Comparison of ENCODE assay signal across 9 mouse cellular contexts in genomic region chr11:86653446-86653845, GRCm38 (mm10). TPM values are rescaled to one million over a fixed set of nuclear protein-coding genes. Genes with fewer than 3 reads are reported as not detected.
DNase-seq lines count a peak whose midpoint lies in the region; ATAC-seq and TF ChIP-seq lines count a peak whose summit lies in the region.
"Had no signal": no experiment of that assay in that cellular context is flagged by ENCODE, and none has a peak within 500 bp of the region (broad histone marks: within the 10 kb centered on the region; RNA-seq: fewer than 3 reads in every experiment).

No protein-coding gene starts in this region.

- no peak overlapping the region for H3K4me3 ChIP-seq in heart, embryonic 12.5 days
- no peak overlapping the region for H3K4me3 ChIP-seq in embryonic facial prominence, embryonic 10.5 days
- no peak overlapping the region for H3K4me3 ChIP-seq in intestine, postnatal 0 days (ENCODE audit: low read depth, low read length)
- H3K4me3 ChIP-seq: embryonic facial prominence, embryonic 12.5 days had no signal

- 30% methylated on average over 3 of the region's 3 CpGs for WGBS in heart, embryonic 12.5 days
- 45% methylated on average over 3 of the region's 3 CpGs for WGBS in embryonic facial prominence, embryonic 10.5 days
- 33% methylated on average over 3 of the region's 3 CpGs for WGBS in intestine, postnatal 0 days

- no peak overlapping the region for H3K27ac ChIP-seq in heart, embryonic 12.5 days (ENCODE audit: poor library complexity, severe bottlenecking)
- H3K27ac ChIP-seq in embryonic facial prominence, embryonic 10.5 days (replicated peaks): no peak overlapping the region
- H3K27ac ChIP-seq in intestine, postnatal 0 days (ENCODE audit: low read depth, low read length): no peak overlapping the region
- H3K27ac ChIP-seq: embryonic facial prominence, embryonic 12.5 days had no signal

- no peaks in the 10 kb centered on the region for H3K36me3 ChIP-seq in heart, embryonic 12.5 days
- 0 out of 2 replicates have a peak, but pooled peaks cover 5% of the 10 kb centered on the region for H3K36me3 ChIP-seq in embryonic facial prominence, embryonic 10.5 days (replicated peaks)
- H3K36me3 ChIP-seq in intestine, postnatal 0 days (ENCODE audit: control insufficient read depth, insufficient read depth): peaks cover 11% of the 10 kb centered on the region
- H3K36me3 ChIP-seq: embryonic facial prominence, embryonic 12.5 days had no signal

- no peak overlapping the region for H3K4me2 ChIP-seq in heart, embryonic 12.5 days
- H3K4me2 ChIP-seq in intestine, postnatal 0 days (replicated peaks; ENCODE audit: low read depth): no peak overlapping the region
- H3K4me2 ChIP-seq: embryonic facial prominence, embryonic 12.5 days had no signal

- no peaks in the 10 kb centered on the region for H3K27me3 ChIP-seq in heart, embryonic 12.5 days (replicated peaks)
- H3K27me3 ChIP-seq in embryonic facial prominence, embryonic 10.5 days (replicated peaks; ENCODE audit: low read depth, poor library complexity, severe bottlenecking): no peaks in the 10 kb centered on the region
- no peaks in the 10 kb centered on the region for H3K27me3 ChIP-seq in intestine, postnatal 0 days (replicated peaks; ENCODE audit: control insufficient read depth, insufficient read depth, low read length)
- H3K27me3 ChIP-seq: embryonic facial prominence, embryonic 12.5 days had no signal

- H3K4me1 ChIP-seq in heart, embryonic 12.5 days (replicated peaks): peaks cover 14% of the 10 kb centered on the region
- no peaks in the 10 kb centered on the region for H3K4me1 ChIP-seq in embryonic facial prominence, embryonic 10.5 days
- 0 out of 2 replicates have a peak, but pooled peaks cover 4% of the 10 kb centered on the region for H3K4me1 ChIP-seq in intestine, postnatal 0 days (replicated peaks; ENCODE audit: control insufficient read depth, insufficient read depth, low read length)
- H3K4me1 ChIP-seq: embryonic facial prominence, embryonic 12.5 days had no signal

- H3K9ac ChIP-seq in heart, embryonic 12.5 days: no peak overlapping the region
- H3K9ac ChIP-seq in intestine, postnatal 0 days (ENCODE audit: low read depth, low read length): no peak overlapping the region
- H3K9ac ChIP-seq: embryonic facial prominence, embryonic 12.5 days had no signal

- no peak for ATAC-seq in heart, embryonic 12.5 days (ENCODE audit: insufficient number of reproducible peaks, low FRiP score)
- peak; percentile 63 for ATAC-seq in activated CD4-positive, CD25-positive, alpha-beta regulatory T cell, adult 4 months
- no peak for ATAC-seq in intestine, postnatal 0 days

- DNase-seq in heart, adult 8-10 months (ENCODE audit: low spot score): peak; percentile 81
- DNase-seq in B cell, adult 2 months: peak; percentile 64 to 69
- peak; percentile 29 for DNase-seq in embryonic facial prominence, embryonic 10.5 days (ENCODE audit: low spot score)
- DNase-seq in lung, postnatal 10 days: peak; percentile 87
- peak; percentile 72 for DNase-seq in thymus, postnatal 0 days (ENCODE audit: low spot score)

- H3K9me3 ChIP-seq in heart, embryonic 12.5 days (replicated peaks): no peaks in the 10 kb centered on the region
- H3K9me3 ChIP-seq in embryonic facial prominence, embryonic 10.5 days: no peaks in the 10 kb centered on the region
- H3K9me3 ChIP-seq in intestine, postnatal 0 days (ENCODE audit: control insufficient read depth): no peaks in the 10 kb centered on the region
- H3K9me3 ChIP-seq: embryonic facial prominence, embryonic 12.5 days had no signal

- TF ChIP-seq CTCF in intestine, postnatal 0 days (IDR thresholded peaks at IDR 0.05; ENCODE audit: low read depth): peak; percentile 86

RNA-seq across cellular contexts. Expression of gene Vmp1, which starts 30.2 kb away (rescaled TPM):
- total RNA-seq in heart, adult 8-10 months (2022): 10 to 100 TPM; 60.2 to 77.1 (median 64.7) TPM
- polyA plus RNA-seq in heart, embryonic 12.5 days (2016; fragmentation: Nextera tagmentation; extraction: Ambion mirVana): 104 and 109 TPM in 2 replicates
- 100 to 1,000 TPM; 563 to 667 TPM for polyA plus RNA-seq in activated CD4-positive, CD25-positive, alpha-beta regulatory T cell, adult 4 months (2017; shearing (Covaris generic))
- polyA plus RNA-seq in embryonic facial prominence, embryonic 10.5 days (2016; fragmentation: Nextera tagmentation; extraction: Ambion mirVana): 84.9 and 89.9 TPM in 2 replicates
- polyA plus RNA-seq in intestine, postnatal 0 days (2015; fragmentation: Nextera tagmentation; extraction: Ambion mirVana): 387 and 408 TPM in 2 replicates
- polyA plus RNA-seq in thymus, postnatal 0 days (2015; fragmentation: Nextera tagmentation; extraction: Ambion mirVana): 107 and 109 TPM in 2 replicates

RNA-seq across cellular contexts. Expression of gene Ptrh2, which starts 30.3 kb away (rescaled TPM):
- 1 to 10 TPM; 6.6 to 7.3 (median 7.1) TPM for total RNA-seq in heart, adult 8-10 months (2022)
- 21.5 TPM in 2 replicates for polyA plus RNA-seq in heart, embryonic 12.5 days (2016; fragmentation: Nextera tagmentation; extraction: Ambion mirVana)
- 10 to 100 TPM in 1 of 2 experiments, 1 to 10 TPM in 1; 9.9 to 10.6 TPM for polyA plus RNA-seq in activated CD4-positive, CD25-positive, alpha-beta regulatory T cell, adult 4 months (2017; shearing (Covaris generic))
- polyA plus RNA-seq in embryonic facial prominence, embryonic 10.5 days (2016; fragmentation: Nextera tagmentation; extraction: Ambion mirVana): 44.5 and 46.8 TPM in 2 replicates
- polyA plus RNA-seq in intestine, postnatal 0 days (2015; fragmentation: Nextera tagmentation; extraction: Ambion mirVana): 14.2 and 14.6 TPM in 2 replicates
- polyA plus RNA-seq in thymus, postnatal 0 days (2015; fragmentation: Nextera tagmentation; extraction: Ambion mirVana): 24.7 and 25.9 TPM in 2 replicates

Comparison
In these comparisons a context has a peak if more than half of its experiments do, and no peak if none do; other contexts are left out.
1. DNase-seq: peak in every context shown above with its lines; median percentile 87 in lung, postnatal 10 days; 81 in heart, adult 8-10 months; 72 in thymus, postnatal 0 days; 66 in B cell, adult 2 months; 29 in embryonic facial prominence, embryonic 10.5 days.